Mouse (Mus musculus) A20 (cell line): ENCODE results near the gene Timeless.
"Not testable (repeated sequence)": the region's sequence is repeated elsewhere in the genome, so short reads cannot be mapped to it uniquely, and the experiment has no call there.

Experiments used
- DNase-seq: peaks from one replicate; pipeline ENCODE4 v3.0.0-alpha.2; 2011; ENCODE audit warnings: low read depth, low spot score

Timeless gene

GRCm38 (mm10) chr10:128212871-128213323 lies 19.0 kb upstream of the Timeless start:
- peak; percentile 72 for DNase-seq

GRCm38 (mm10) chr10:128214112-128214511 lies 17.8 kb upstream of the Timeless start:
- not testable (repeated sequence) for DNase-seq

GRCm38 (mm10) chr10:128214981-128215380 lies 16.9 kb upstream of the Timeless start:
- no peak for DNase-seq

GRCm38 (mm10) chr10:128218387-128219117 lies 13.3 kb upstream of the Timeless start:
- DNase-seq, result no peak

- no peak for DNase-seq
Observed at GRCm38 (mm10) chr10:128221533-128222286, 10.2 kb upstream of the Timeless start.

GRCm38 (mm10) chr10:128225064-128225463 lies 6.8 kb upstream of the Timeless start:
- no peak for DNase-seq

GRCm38 (mm10) chr10:128225538-128225937 lies 6.3 kb upstream of the Timeless start, which contains the start of gene Mip:
Gene Mip, plus strand, starts transcription at chr10:128225838.
- DNase-seq, result no peak

GRCm38 (mm10) chr10:128227592-128227991 lies 4.3 kb upstream of the Timeless start:
- no peak for DNase-seq

- DNase-seq, result no peak
Observed at GRCm38 (mm10) chr10:128228009-128228408, 3.9 kb upstream of the Timeless start.

GRCm38 (mm10) chr10:128230582-128230981 lies 1.3 kb upstream of the Timeless start:
- DNase-seq, result no peak

GRCm38 (mm10) chr10:128231146-128231545 lies 719 bp upstream of the Timeless start:
- DNase-seq, result peak; percentile 65

- peak; percentile 84 for DNase-seq
Observed at GRCm38 (mm10) chr10:128232420-128232985, 638 bp downstream of the Timeless start.

GRCm38 (mm10) chr10:128236321-128236720 lies 4.5 kb downstream of the Timeless start:
- DNase-seq, result no peak

- no peak for DNase-seq
Observed at GRCm38 (mm10) chr10:128237807-128238480, 6.1 kb downstream of the Timeless start.

- no peak for DNase-seq
Observed at GRCm38 (mm10) chr10:128239140-128239539, 7.3 kb downstream of the Timeless start.

GRCm38 (mm10) chr10:128240131-128240530 lies 8.3 kb downstream of the Timeless start:
- no peak for DNase-seq

GRCm38 (mm10) chr10:128243252-128243651 lies 11.4 kb downstream of the Timeless start:
- no peak for DNase-seq

GRCm38 (mm10) chr10:128244121-128244520 lies 12.3 kb downstream of the Timeless start:
- no peak for DNase-seq

GRCm38 (mm10) chr10:128247020-128247732 lies 15.3 kb downstream of the Timeless start:
- no peak for DNase-seq

GRCm38 (mm10) chr10:128250565-128250964 lies 18.7 kb downstream of the Timeless start:
- no peak for DNase-seq

GRCm38 (mm10) chr10:128253677-128254255 lies 21.9 kb downstream of the Timeless start, which contains the start of gene Apon:
Gene Apon, plus strand, starts transcription at chr10:128254096.
- no peak for DNase-seq
